9 mouse cellular contexts compared by ENCODE assay signal in genomic region chr7:45920583-45921241, GRCm38 (mm10). TPM values are rescaled to one million over a fixed set of nuclear protein-coding genes. Genes with fewer than 3 reads are reported as not detected.
A peak's percentile ranks its signal among the peaks of the same experiment; 100 is the strongest.
DNase-seq lines count a peak whose midpoint lies in the region; ATAC-seq lines count a peak whose summit lies in the region.
"Had no signal": no experiment of that assay in that cellular context is flagged by ENCODE, and none has a peak within 500 bp of the region (broad histone marks: within the 10 kb centered on the region; RNA-seq: fewer than 3 reads in every experiment).

No protein-coding gene starts in this region.

- H3K9ac ChIP-seq in forebrain, embryonic 12.5 days, result no peak overlapping the region
- H3K9ac ChIP-seq in forebrain, embryonic 16.5 days (replicated peaks; ENCODE audit: low read depth, low read length), result no peak overlapping the region

- peaks cover 34% of the 10 kb centered on the region for H3K4me1 ChIP-seq in forebrain, embryonic 12.5 days
- peaks cover 31% of the 10 kb centered on the region for H3K4me1 ChIP-seq in forebrain, embryonic 16.5 days (replicated peaks; ENCODE audit: control insufficient read depth, insufficient read depth, low read length)

- ATAC-seq in forebrain, embryonic 12.5 days (ENCODE audit: low FRiP score), result no peak
- no peak for ATAC-seq in forebrain, embryonic 16.5 days

- H3K4me2 ChIP-seq in forebrain, embryonic 12.5 days, result 0 out of 2 replicates have a peak overlapping the region, but pooled peaks have one; percentile 4
- H3K4me2 ChIP-seq in forebrain, embryonic 16.5 days (ENCODE audit: low read length), result no peak overlapping the region

- peaks cover 14% of the 10 kb centered on the region; the same call in 1 of the 2 replicates for H3K27me3 ChIP-seq in forebrain, embryonic 12.5 days
- H3K27me3 ChIP-seq in forebrain, embryonic 16.5 days (replicated peaks; ENCODE audit: control insufficient read depth, insufficient read depth, low read length), result no peaks in the 10 kb centered on the region

- H3K27ac ChIP-seq in forebrain, embryonic 12.5 days, result no peak overlapping the region
- no peak overlapping the region for H3K27ac ChIP-seq in forebrain, embryonic 16.5 days (ENCODE audit: low read length)

- peak overlapping the region; percentile 7; the same call in 1 of the 2 replicates for H3K4me3 ChIP-seq in forebrain, embryonic 12.5 days (replicated peaks)
- H3K4me3 ChIP-seq in forebrain, embryonic 16.5 days (replicated peaks; ENCODE audit: low read length), result no peak overlapping the region

- WGBS in forebrain, embryonic 12.5 days, result 59% methylated on average over 9 of the region's 9 CpGs
- 57% methylated on average over 9 of the region's 9 CpGs for WGBS in forebrain, embryonic 16.5 days

- intact Hi-C loops in left cerebral cortex, postnatal 36 days (cut with DNase I), result no loop called here

- H3K36me3 ChIP-seq in forebrain, embryonic 12.5 days (replicated peaks), result no peaks in the 10 kb centered on the region
- H3K36me3 ChIP-seq in forebrain, embryonic 16.5 days (ENCODE audit: control insufficient read depth, insufficient read depth), result no peaks in the 10 kb centered on the region

- H3K9me3 ChIP-seq in forebrain, embryonic 12.5 days, result no peaks in the 10 kb centered on the region
- H3K9me3 ChIP-seq in forebrain, embryonic 16.5 days (ENCODE audit: control insufficient read depth, low read length), result no peaks in the 10 kb centered on the region

- peak; percentile 44 for DNase-seq in urinary bladder, postnatal 25 days (ENCODE audit: low spot score)
- no peak for DNase-seq in urinary bladder, postnatal 4 days (ENCODE audit: low spot score in 2 of 2)
- peak; percentile 36 for DNase-seq in heart, postnatal 4 days
- peak; percentile 57 for DNase-seq in lung, postnatal 10 days
- no peak for DNase-seq in left cerebral cortex, postnatal 36 days (ENCODE audit: low spot score in 2 of 2)
- DNase-seq in cerebellum, postnatal 36 days, result no peak

RNA-seq across cellular contexts. Expression of gene Emp3, which starts 0.5 kb away (rescaled TPM):
- 19.9 and 20.5 TPM in 2 replicates for polyA plus RNA-seq in forebrain, embryonic 12.5 days (2016; fragmentation: Nextera tagmentation; extraction: Ambion mirVana)
- 19.2 and 21.6 TPM in 2 replicates for polyA plus RNA-seq in forebrain, embryonic 16.5 days (2015; fragmentation: Nextera tagmentation; extraction: Ambion mirVana)
- 10 to 100 TPM; 38.0 to 42.1 TPM for total RNA-seq in heart, postnatal 4 days (2021)
- 1 to 10 TPM; 2.9 to 4.1 TPM for total RNA-seq in left cerebral cortex, postnatal 36 days (2021)

RNA-seq across cellular contexts. Expression of gene Ccdc114, which starts 3.2 kb away (rescaled TPM):
- 2.7 and 4.7 TPM in 2 replicates for polyA plus RNA-seq in forebrain, embryonic 12.5 days (2016; fragmentation: Nextera tagmentation; extraction: Ambion mirVana)
- 3.1 and 4.6 TPM in 2 replicates for polyA plus RNA-seq in forebrain, embryonic 16.5 days (2015; fragmentation: Nextera tagmentation; extraction: Ambion mirVana)
- 1 to 10 TPM; 1.6 TPM for total RNA-seq in heart, postnatal 4 days (2021)
- total RNA-seq in left cerebral cortex, postnatal 36 days (2021), result 1 to 10 TPM; 2.3 to 2.9 TPM

RNA-seq across cellular contexts. Expression of gene Tmem143, which starts 24.0 kb away (rescaled TPM):
- polyA plus RNA-seq in forebrain, embryonic 12.5 days (2016; fragmentation: Nextera tagmentation; extraction: Ambion mirVana), result 3.3 and 3.9 TPM in 2 replicates
- polyA plus RNA-seq in forebrain, embryonic 16.5 days (2015; fragmentation: Nextera tagmentation; extraction: Ambion mirVana), result 5.7 and 6.0 TPM in 2 replicates
- total RNA-seq in heart, postnatal 4 days (2021), result 10 to 100 TPM; 36.9 to 43.9 TPM
- total RNA-seq in left cerebral cortex, postnatal 36 days (2021), result 10 to 100 TPM; 21.8 to 22.0 TPM

RNA-seq across cellular contexts. Expression of gene Syngr4, which starts 24.2 kb away (rescaled TPM):
- polyA plus RNA-seq in forebrain, embryonic 12.5 days (2016; fragmentation: Nextera tagmentation; extraction: Ambion mirVana), result 0.63 and 0.88 TPM in 2 replicates
- 0.63 TPM in 1 of 2 replicates, not detected in the other for polyA plus RNA-seq in forebrain, embryonic 16.5 days (2015; fragmentation: Nextera tagmentation; extraction: Ambion mirVana)
- 1 to 10 TPM in 1 of 2 experiments, under 1 TPM in 1; 0.90 to 1.3 TPM for total RNA-seq in heart, postnatal 4 days (2021)
- total RNA-seq in left cerebral cortex, postnatal 36 days (2021), result not detected
- total RNA-seq: left cerebral cortex, postnatal 25 days had no signal

RNA-seq across cellular contexts. Expression of gene Grin2d, which starts 42.5 kb away (rescaled TPM):
- polyA plus RNA-seq in forebrain, embryonic 12.5 days (2016; fragmentation: Nextera tagmentation; extraction: Ambion mirVana), result 0.33 and 0.47 TPM in 2 replicates
- 0.56 and 1.5 TPM in 2 replicates for polyA plus RNA-seq in forebrain, embryonic 16.5 days (2015; fragmentation: Nextera tagmentation; extraction: Ambion mirVana)
- total RNA-seq in heart, postnatal 4 days (2021), result under 1 TPM; 0.52 to 0.63 TPM
- total RNA-seq in left cerebral cortex, postnatal 36 days (2021), result 10 to 100 TPM; 10.2 to 12.3 TPM

Comparison
In these comparisons a context has a peak if more than half of its experiments do, and no peak if none do; other contexts are left out.
1. DNase-seq: peak in urinary bladder, postnatal 25 days (single experiment), heart, postnatal 4 days (single experiment) and lung, postnatal 10 days (single experiment); none in urinary bladder, postnatal 4 days (0 of 2), left cerebral cortex, postnatal 36 days (0 of 2) and cerebellum, postnatal 36 days (0 of 2).
2. RNA of gene Emp3, which starts 0.5 kb away (total RNA-seq): 38.0 to 42.1 TPM in heart, postnatal 4 days; 2.9 to 4.1 TPM in left cerebral cortex, postnatal 36 days; every median in the first group is over 4 times any median in the second.